Mouse (Mus musculus): ENCODE measurements around the gene 1700122O11Rik. TPM values are rescaled to one million over a fixed set of nuclear protein-coding genes. Genes with fewer than 3 reads are reported as not detected.

Gene 1700122O11Rik
- polyA plus RNA-seq, 1 experiment, result not detected

- Histone ChIP-seq H3K4me3 (ENCODE audit: low read depth, low read length) (peak overlapping the region; percentile 61), H3K4me1 (ENCODE audit: control insufficient read depth, insufficient read depth, insufficient read length, low read length) (peaks cover 12% of the 10 kb centered on the region), H3K36me3 (ENCODE audit: control insufficient read depth, insufficient read depth, low read length) (no peaks in the 10 kb centered on the region), H3K27ac (ENCODE audit: insufficient read depth, low read depth, low read length) (peak overlapping the region; percentile 76), H3K27me3 (ENCODE audit: control insufficient read depth, insufficient read depth, low read length) (no peaks in the 10 kb centered on the region)
- WGBS, result 10% methylated on average over 29 of the region's 29 CpGs
- no peak for TF ChIP-seq CTCF (IDR thresholded peaks at IDR 0.05; ENCODE audit: extremely low read depth, insufficient read length, insufficient replicate concordance, low read depth, low read length)
- peak; percentile 47; the same call in 1 of the 2 replicates for TF ChIP-seq POLR2A (IDR thresholded peaks at IDR 0.05; ENCODE audit: low read depth, low read length)
These were observed 3.5 kb upstream of the 1700122O11Rik start for GRCm38 (mm10) chr17:48041351-48042287.

- WGBS, result 14% methylated on average over 14 of the region's 14 CpGs
- TF ChIP-seq CTCF (IDR thresholded peaks at IDR 0.05; ENCODE audit: extremely low read depth, insufficient read length, insufficient replicate concordance, low read depth, low read length) (no peak), POLR2A (IDR thresholded peaks at IDR 0.05; ENCODE audit: low read depth, low read length) (no peak)
- H3K4me1 ChIP-seq (ENCODE audit: control insufficient read depth, insufficient read depth, insufficient read length, low read length), result peaks cover 12% of the 10 kb centered on the region
- no peaks in the 10 kb centered on the region for H3K36me3 ChIP-seq (ENCODE audit: control insufficient read depth, insufficient read depth, low read length)
- H3K27ac ChIP-seq (ENCODE audit: insufficient read depth, low read depth, low read length), result peak overlapping the region; percentile 60
- no peaks in the 10 kb centered on the region for H3K27me3 ChIP-seq (ENCODE audit: control insufficient read depth, insufficient read depth, low read length)
- H3K4me3 ChIP-seq (ENCODE audit: low read depth, low read length), result peak overlapping the region; percentile 16; the same call in 1 of the 2 replicates
These were observed 1.3 kb upstream of the 1700122O11Rik start for GRCm38 (mm10) chr17:48039232-48039866.

GRCm38 (mm10) chr17:48036921-48037320 is 1.2 kb downstream of the 1700122O11Rik start:
- Histone ChIP-seq H3K4me1 (ENCODE audit: control insufficient read depth, insufficient read depth, insufficient read length, low read length) (peaks cover 8% of the 10 kb centered on the region), H3K36me3 (ENCODE audit: control insufficient read depth, insufficient read depth, low read length) (no peaks in the 10 kb centered on the region), H3K4me3 (ENCODE audit: low read depth, low read length) (no peak overlapping the region), H3K27ac (ENCODE audit: insufficient read depth, low read depth, low read length) (no peak overlapping the region), H3K27me3 (ENCODE audit: control insufficient read depth, insufficient read depth, low read length) (no peaks in the 10 kb centered on the region)
- 45% methylated on average over 3 of the region's 3 CpGs for WGBS
- TF ChIP-seq POLR2A (IDR thresholded peaks at IDR 0.05; ENCODE audit: low read depth, low read length), result no peak

- Histone ChIP-seq H3K27me3 (ENCODE audit: control insufficient read depth, insufficient read depth, low read length) (no peaks in the 10 kb centered on the region), H3K4me1 (ENCODE audit: control insufficient read depth, insufficient read depth, insufficient read length, low read length) (no peaks in the 10 kb centered on the region), H3K4me3 (ENCODE audit: low read depth, low read length) (no peak overlapping the region), H3K36me3 (ENCODE audit: control insufficient read depth, insufficient read depth, low read length) (no peaks in the 10 kb centered on the region), H3K27ac (ENCODE audit: insufficient read depth, low read depth, low read length) (no peak overlapping the region)
- TF ChIP-seq POLR2A (IDR thresholded peaks at IDR 0.05; ENCODE audit: low read depth, low read length), result no peak
- TF ChIP-seq CTCF (IDR thresholded peaks at IDR 0.05; ENCODE audit: extremely low read depth, insufficient read length, insufficient replicate concordance, low read depth, low read length), result no peak
- 43% methylated on average over 42 of the region's 42 CpGs for WGBS
These were observed 6.3 kb downstream of the 1700122O11Rik start for GRCm38 (mm10) chr17:48031521-48032430.

GRCm38 (mm10) chr17:48029241-48029640 is 8.9 kb downstream of the 1700122O11Rik start:
- H3K4me1 ChIP-seq (ENCODE audit: control insufficient read depth, insufficient read depth, insufficient read length, low read length), result no peaks in the 10 kb centered on the region
- no peak overlapping the region for H3K4me3 ChIP-seq (ENCODE audit: low read depth, low read length)
- no peaks in the 10 kb centered on the region for H3K27me3 ChIP-seq (ENCODE audit: control insufficient read depth, insufficient read depth, low read length)
- no peak overlapping the region for H3K27ac ChIP-seq (ENCODE audit: insufficient read depth, low read depth, low read length)
- TF ChIP-seq CTCF (IDR thresholded peaks at IDR 0.05; ENCODE audit: extremely low read depth, insufficient read length, insufficient replicate concordance, low read depth, low read length) (no peak), POLR2A (IDR thresholded peaks at IDR 0.05; ENCODE audit: low read depth, low read length) (no peak)
- no peaks in the 10 kb centered on the region for H3K36me3 ChIP-seq (ENCODE audit: control insufficient read depth, insufficient read depth, low read length)
- WGBS, result 18% methylated on average over 12 of the region's 12 CpGs

- no peaks in the 10 kb centered on the region for H3K36me3 ChIP-seq (ENCODE audit: control insufficient read depth, insufficient read depth, low read length)
- H3K4me3 ChIP-seq (ENCODE audit: low read depth, low read length), result no peak overlapping the region
- H3K27me3 ChIP-seq (ENCODE audit: control insufficient read depth, insufficient read depth, low read length), result no peaks in the 10 kb centered on the region
- no peak overlapping the region for H3K27ac ChIP-seq (ENCODE audit: insufficient read depth, low read depth, low read length)
- TF ChIP-seq POLR2A (IDR thresholded peaks at IDR 0.05; ENCODE audit: low read depth, low read length), result no peak
- TF ChIP-seq CTCF (IDR thresholded peaks at IDR 0.05; ENCODE audit: extremely low read depth, insufficient read length, insufficient replicate concordance, low read depth, low read length), result no peak
- WGBS, result 84% methylated on average over 5 of the region's 5 CpGs
- H3K4me1 ChIP-seq (ENCODE audit: control insufficient read depth, insufficient read depth, insufficient read length, low read length), result no peaks in the 10 kb centered on the region
These were observed 9.8 kb downstream of the 1700122O11Rik start for GRCm38 (mm10) chr17:48028250-48028649.
